Comparison of ENCODE assay signal across 9 mouse cellular contexts in genomic region chr13:41403838-41404237, GRCm38 (mm10).
A peak's percentile ranks its signal among the peaks of the same experiment; 100 is the strongest.
DNase-seq lines count a peak whose midpoint lies in the region; ATAC-seq and TF ChIP-seq lines count a peak whose summit lies in the region.
"Had no signal": no experiment of that assay in that cellular context is flagged by ENCODE, and none has a peak within 500 bp of the region (broad histone marks: within the 10 kb centered on the region; RNA-seq: fewer than 3 reads in every experiment).

No protein-coding gene starts in this region.

- no peak overlapping the region for H3K4me2 ChIP-seq in liver, embryonic 16.5 days (ENCODE audit: low read depth, low read length)
- H3K4me2 ChIP-seq in stomach, postnatal 0 days (replicated peaks; ENCODE audit: low read depth), result no peak overlapping the region

- TF ChIP-seq CTCF in stomach, postnatal 0 days (IDR thresholded peaks at IDR 0.05; ENCODE audit: low read depth), result no peak

- TF ChIP-seq EP300 in stomach, postnatal 0 days (optimal IDR thresholded peaks at IDR 0.05), result no peak

- no peak overlapping the region for H3K4me3 ChIP-seq in liver, embryonic 16.5 days (ENCODE audit: low read depth, low read length)
- no peak overlapping the region for H3K4me3 ChIP-seq in stomach, postnatal 0 days (ENCODE audit: low read depth, low read length)

- no peak overlapping the region for H3K9ac ChIP-seq in liver, embryonic 16.5 days (ENCODE audit: low read depth, low read length)
- H3K9ac ChIP-seq in stomach, postnatal 0 days (ENCODE audit: low read length), result no peak overlapping the region

- peak; percentile 48 for DNase-seq in ovary, adult 18-20 months (ENCODE audit: low spot score)
- no peak for DNase-seq in ovary, postnatal 10 days (ENCODE audit: low spot score)
- DNase-seq in gastrocnemius, postnatal 36 days, result peak; percentile 30 to 32
- peak; percentile 83 for DNase-seq in stomach, postnatal 0 days (ENCODE audit: low spot score)
- no peak for DNase-seq in spleen, postnatal 36 days (ENCODE audit: low spot score in 2 of 2)
- no peak for DNase-seq in thymus, postnatal 25 days
- DNase-seq in layer of hippocampus, postnatal 10 days (ENCODE audit: low spot score in 2 of 2), result no peak

- no peaks in the 10 kb centered on the region for H3K27me3 ChIP-seq in liver, embryonic 16.5 days (ENCODE audit: control insufficient read depth, insufficient read depth, low read depth, low read length)
- no peaks in the 10 kb centered on the region for H3K27me3 ChIP-seq in stomach, postnatal 0 days (ENCODE audit: control insufficient read depth, insufficient read depth, low read length)

- ATAC-seq in liver, embryonic 16.5 days (ENCODE audit: low read depth), result peak; percentile 93
- peak; percentile 99 for ATAC-seq in stomach, postnatal 0 days (ENCODE audit: low FRiP score, low TSS enrichment)
- ATAC-seq: hindbrain, postnatal 0 days had no signal

- H3K27ac ChIP-seq in liver, embryonic 16.5 days (ENCODE audit: low read length), result no peak overlapping the region
- H3K27ac ChIP-seq in stomach, postnatal 0 days (replicated peaks), result 0 out of 2 replicates have a peak overlapping the region, but pooled peaks have one; percentile 49
- H3K27ac ChIP-seq: hindbrain, postnatal 0 days had no signal

- WGBS in liver, embryonic 16.5 days (ENCODE audit: insufficient replicate concordance), result 63% methylated on average over 6 of the region's 6 CpGs
- WGBS in stomach, postnatal 0 days, result 40% methylated on average over 6 of the region's 6 CpGs

- H3K4me1 ChIP-seq in liver, embryonic 16.5 days (ENCODE audit: control insufficient read depth, low read depth, low read length), result peaks cover 3% of the 10 kb centered on the region; the same call in 1 of the 2 replicates
- H3K4me1 ChIP-seq in stomach, postnatal 0 days (replicated peaks; ENCODE audit: control insufficient read depth, insufficient read depth), result no peaks in the 10 kb centered on the region

- H3K36me3 ChIP-seq in liver, embryonic 16.5 days (ENCODE audit: control insufficient read depth, insufficient read depth), result no peaks in the 10 kb centered on the region
- no peaks in the 10 kb centered on the region for H3K36me3 ChIP-seq in stomach, postnatal 0 days (ENCODE audit: control insufficient read depth, insufficient read depth, low read length)

- H3K9me3 ChIP-seq in liver, embryonic 16.5 days (replicated peaks; ENCODE audit: control insufficient read depth, low read length), result no peaks in the 10 kb centered on the region
- no peaks in the 10 kb centered on the region for H3K9me3 ChIP-seq in stomach, postnatal 0 days (ENCODE audit: control insufficient read depth, low read length)

- intact Hi-C loops in gastrocnemius, postnatal 36 days (cut with DNase I), result no loop called here

Comparison
In these comparisons a context has a peak if more than half of its experiments do, and no peak if none do; other contexts are left out.
1. DNase-seq: peak in ovary, adult 18-20 months (single experiment), gastrocnemius, postnatal 36 days (2 of 2) and stomach, postnatal 0 days (single experiment); none in ovary, postnatal 10 days (single experiment), spleen, postnatal 36 days (0 of 2), thymus, postnatal 25 days (single experiment) and layer of hippocampus, postnatal 10 days (0 of 2).